Mouse (Mus musculus) cerebellum, adult 2 months (tissue): ENCODE measurements at regions not wholly inside any gene's neighbourhood (a gene's known extent, or its start where the extent isn't known, plus 50 kb on each side); places are given as distances from the start of the nearest gene placed in this dataset.

Experiments
- DNase-seq, 2 experiments: peaks; one replicate each; pipeline ENCODE4 v3.0.0; 2021
- H3K27ac ChIP-seq: fragments of 200-500 bp; 2 replicates; pipeline ENCODE4 v1.5.1; 2012; ENCODE audit warnings: low read length, control low read depth, inconsistent platforms; ENCODE audit not compliant: insufficient read depth
- H3K27me3 ChIP-seq: fragments of 200-500 bp; 2 replicates; pipeline ENCODE4 v1.6.1; 2012; ENCODE audit warnings: inconsistent platforms, mild to moderate bottlenecking, low read length, moderate library complexity; ENCODE audit not compliant: control insufficient read depth, insufficient read depth
- H3K4me1 ChIP-seq: fragments of 200-500 bp; 2 replicates; pipeline ENCODE4 v1.6.1; 2011; ENCODE audit warnings: low read length; ENCODE audit not compliant: control insufficient read depth, insufficient read depth
- H3K4me3 ChIP-seq: fragments of 200-500 bp; replicated peaks from 2 replicates; pipeline ENCODE3; 2011; ENCODE audit warnings: mild to moderate bottlenecking, low read depth, low read length, control low read depth; ENCODE audit not compliant: insufficient read depth
- CTCF ChIP-seq: fragments of 200-500 bp; IDR thresholded peaks from 2 replicates; pipeline ENCODE4 v1.5.1; 2011; ENCODE audit warnings: low read depth, mild to moderate bottlenecking, control low read depth, low read length, moderate library complexity, borderline replicate concordance; ENCODE audit not compliant: insufficient read depth
- POLR2A ChIP-seq: fragments of 200-500 bp; IDR thresholded peaks from 2 replicates; pipeline ENCODE4 v1.6.1; 2011; ENCODE audit warnings: low read length, control low read depth, borderline replicate concordance; ENCODE audit not compliant: insufficient read depth
- WGBS: fragments of 180-500 bp; shearing (Covaris S2); methylation state at CpG from one replicate; pipeline ENCODE4 v1.1.7; 2018; 5-methylcytosine and 5-hydroxymethylcytosine counted together

- H3K27me3 ChIP-seq = no peaks in the 10 kb centered on the region
- H3K4me3 ChIP-seq = no peak overlapping the region
- no peak for DNase-seq
- no peaks in the 10 kb centered on the region for H3K4me1 ChIP-seq
- H3K27ac ChIP-seq = no peak overlapping the region
- TF ChIP-seq CTCF = no peak
- TF ChIP-seq POLR2A = no peak
- 73% methylated on average over 11 of the region's 11 CpGs for WGBS
These were observed 2416.4 kb upstream of the 5930422O12Rik start for GRCm38 (mm10) chr8:31012068-31012467.

- TF ChIP-seq POLR2A = no peak
- peak; percentile 79 for TF ChIP-seq CTCF
- 3% methylated on average over 24 of the region's 24 CpGs for WGBS
These were observed 2396.6 kb upstream of the 5930422O12Rik start for GRCm38 (mm10) chr8:31031721-31032591.

GRCm38 (mm10) chr8:31033281-31033680 is 2395.2 kb upstream of the 5930422O12Rik start:
- under 1% methylated on average over 13 of the region's 13 CpGs for WGBS
- Histone ChIP-seq H3K27me3 (no peaks in the 10 kb centered on the region), H3K4me3 (peak overlapping the region; percentile 88), H3K4me1 (no peaks in the 10 kb centered on the region), H3K27ac (peak overlapping the region; percentile 35; the same call in 1 of the 2 replicates)
- peak; percentile 28; the same call in 1 of the 2 replicates for TF ChIP-seq POLR2A
- peak; percentile 95 for TF ChIP-seq CTCF
- peak; percentile 85 to 92 for DNase-seq

More at GRCm38 (mm10) chr8:31031721-31032591, 2396.6 kb upstream of the 5930422O12Rik start:
- H3K4me1 ChIP-seq = no peaks in the 10 kb centered on the region
- H3K27ac ChIP-seq = no peak overlapping the region
- DNase-seq = peak; percentile 80 to 81
- H3K27me3 ChIP-seq = no peaks in the 10 kb centered on the region
- H3K4me3 ChIP-seq = peak overlapping the region; percentile 60

GRCm38 (mm10) chr8:31036892-31037291 is 2391.6 kb upstream of the 5930422O12Rik start:
- WGBS = 70% methylated on average over 2 of the region's 2 CpGs
- Histone ChIP-seq H3K27ac (no peak overlapping the region), H3K4me1 (no peaks in the 10 kb centered on the region), H3K4me3 (no peak overlapping the region), H3K27me3 (no peaks in the 10 kb centered on the region)
- DNase-seq = no peak
- TF ChIP-seq CTCF = no peak
